Mouse (Mus musculus) bone marrow, adult 2 months (tissue): Measurements from ENCODE around the gene Polr3g.

Source experiments
- CTCF ChIP-seq: fragments of 200-500 bp; IDR thresholded peaks from 2 replicates; pipeline ENCODE4 v1.5.1; 2011; ENCODE audit warnings: low read length, control low read depth; ENCODE audit not compliant: control insufficient read depth, insufficient read depth
- POLR2A ChIP-seq: fragments of 200-500 bp; IDR thresholded peaks from 2 replicates; pipeline ENCODE4 v1.6.1; 2011; ENCODE audit warnings: low read depth, mild to moderate bottlenecking, control low read depth, low read length, borderline replicate concordance; ENCODE audit not compliant: control insufficient read depth

GRCm38 (mm10) chr13:81740898-81741297 is 30.1 kb upstream of the Polr3g start:
- 0 out of 2 replicates have a peak, but pooled peaks have one; percentile 22 for TF ChIP-seq CTCF
- no peak for TF ChIP-seq POLR2A
